Mouse (Mus musculus) megakaryocyte, embryonic 14.5 days (primary cell): ENCODE results near the gene Cep170.

Experiments used
- FLI1 ChIP-seq: IDR thresholded peaks from 2 replicates; pipeline ENCODE4 v1.6.1; 2012; ENCODE audit warnings: low read length, inconsistent platforms, mixed read lengths
- GATA1 ChIP-seq: IDR thresholded peaks from 3 replicates; pipeline ENCODE4 v1.6.1; 2012; ENCODE audit warnings: mixed read lengths, low read length, inconsistent platforms, borderline replicate concordance

DNA sequence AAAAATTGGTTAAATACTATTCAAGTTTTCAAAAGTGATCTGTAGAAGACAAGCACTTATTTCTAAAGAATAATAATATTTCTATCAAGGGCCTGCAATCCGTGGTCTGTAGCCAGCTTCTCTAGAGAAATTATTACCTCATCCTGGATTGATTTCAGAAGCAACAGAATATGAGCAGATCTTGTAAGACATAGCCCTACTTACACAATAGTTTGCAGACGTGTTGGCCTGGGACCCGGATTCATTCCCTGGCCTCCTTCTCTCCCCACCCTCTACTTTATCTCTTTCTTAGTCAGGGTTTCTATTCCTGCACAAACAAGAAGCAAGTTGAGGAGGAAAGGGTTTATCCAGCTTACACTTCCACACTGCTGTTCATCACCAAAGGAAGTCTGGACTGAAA is 20.1 kb upstream of the Cep170 start:
- TF ChIP-seq GATA1 (no peak), FLI1 (no peak)
